Mouse (Mus musculus) E14TG2a.4 (cell line): ENCODE data around the gene Gtf3c2.
"Not testable (repeated sequence)": the region's sequence is repeated elsewhere in the genome, so short reads cannot be mapped to it uniquely, and the experiment has no call there.

Source experiments
- H3K27me3 ChIP-seq: 2 replicates; pipeline ENCODE4 v1.6.1; 2014; ENCODE audit warnings: low read length, control low read depth; ENCODE audit not compliant: insufficient read depth
- H3K36me3 ChIP-seq: 2 replicates; pipeline ENCODE4 v1.6.1; 2014; ENCODE audit warnings: low read length, control low read depth; ENCODE audit not compliant: insufficient read depth
- H3K4me1 ChIP-seq: replicated peaks from 2 replicates; pipeline ENCODE4 v1.6.1; 2014; ENCODE audit warnings: low read depth, low read length, control low read depth
- H3K4me3 ChIP-seq: replicated peaks from 2 replicates; pipeline ENCODE4 v1.5.1; 2014; ENCODE audit warnings: mild to moderate bottlenecking, low read length
- H3K9me3 ChIP-seq: 2 replicates; pipeline ENCODE4 v1.6.1; 2014; ENCODE audit warnings: low read length, control low read depth
- CTCF ChIP-seq: conservative IDR thresholded peaks from 2 replicates; pipeline ENCODE4 v1.5.1; 2014; ENCODE audit warnings: low read length
- NANOG ChIP-seq: IDR thresholded peaks from 2 replicates; pipeline ENCODE4 v1.6.1; 2014; ENCODE audit warnings: borderline replicate concordance, low read length, mixed read lengths
- POU5F1 ChIP-seq: IDR thresholded peaks from 2 replicates; pipeline ENCODE4 v1.6.1; 2014; ENCODE audit warnings: low read length, borderline replicate concordance

Gene Gtf3c2

GRCm38 (mm10) chr5:31219070-31219469 is 39.1 kb upstream of the Gtf3c2 start:
- TF ChIP-seq POU5F1 (no peak), NANOG (no peak), CTCF (peak; percentile 36; the same call in 1 of the 2 replicates)
- Histone ChIP-seq H3K27me3 (no peaks in the 10 kb centered on the region), H3K9me3 (no peaks in the 10 kb centered on the region)

GRCm38 (mm10) chr5:31218294-31218693 is 38.4 kb upstream of the Gtf3c2 start:
- Histone ChIP-seq H3K4me3 (no peak overlapping the region), H3K27me3 (no peaks in the 10 kb centered on the region), H3K36me3 (peaks cover 14% of the 10 kb centered on the region; the same call in 1 of the 2 replicates), H3K4me1 (peaks cover 39% of the 10 kb centered on the region), H3K9me3 (no peaks in the 10 kb centered on the region)
- no peak for TF ChIP-seq NANOG
- TF ChIP-seq POU5F1 = no peak
- no peak for TF ChIP-seq CTCF

More at GRCm38 (mm10) chr5:31219070-31219469, 39.1 kb upstream of the Gtf3c2 start:
- Histone ChIP-seq H3K4me3 (peak overlapping the region; percentile 100), H3K4me1 (peaks cover 39% of the 10 kb centered on the region), H3K36me3 (peaks cover 14% of the 10 kb centered on the region; the same call in 1 of the 2 replicates)

GRCm38 (mm10) chr5:31216554-31216953 is 36.6 kb upstream of the Gtf3c2 start:
- H3K4me1 ChIP-seq = peaks cover 48% of the 10 kb centered on the region

GRCm38 (mm10) chr5:31204421-31204820 is 24.5 kb upstream of the Gtf3c2 start:
- TF ChIP-seq CTCF = no peak
- no peak for TF ChIP-seq NANOG
- no peak for TF ChIP-seq POU5F1
- Histone ChIP-seq H3K4me3 (no peak overlapping the region), H3K9me3 (no peaks in the 10 kb centered on the region), H3K4me1 (peaks cover 41% of the 10 kb centered on the region), H3K27me3 (no peaks in the 10 kb centered on the region), H3K36me3 (peaks cover 80% of the 10 kb centered on the region)

More at GRCm38 (mm10) chr5:31216554-31216953, 36.6 kb upstream of the Gtf3c2 start:
- H3K27me3 ChIP-seq, H3K4me3 ChIP-seq, H3K9me3 ChIP-seq: not testable (repeated sequence)
- peaks cover 14% of the 10 kb centered on the region for H3K36me3 ChIP-seq

DNA sequence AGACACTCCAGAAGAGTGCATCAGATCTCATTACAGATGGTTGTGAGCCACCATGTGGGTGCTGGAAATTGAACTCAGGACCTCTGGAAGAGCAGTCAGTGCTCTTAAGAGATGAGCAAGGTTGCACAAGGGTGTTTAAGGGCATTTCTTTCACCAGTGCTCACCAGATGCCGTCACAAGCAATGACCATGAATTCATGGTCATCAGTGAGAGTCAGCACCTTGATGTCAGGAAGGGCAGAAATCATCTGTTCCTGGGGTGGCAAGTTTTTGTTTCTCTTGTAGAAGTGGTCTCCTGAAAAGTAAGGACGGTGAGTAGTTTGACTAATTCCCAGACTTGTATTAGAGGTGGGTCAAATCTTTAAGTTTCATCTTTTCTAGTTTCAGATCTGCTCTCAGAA is 23.9 kb upstream of the Gtf3c2 start:
- Histone ChIP-seq H3K27me3 (no peaks in the 10 kb centered on the region), H3K4me1 (peaks cover 47% of the 10 kb centered on the region), H3K9me3 (no peaks in the 10 kb centered on the region), H3K4me3 (no peak overlapping the region), H3K36me3 (peaks cover 85% of the 10 kb centered on the region)
- no peak for TF ChIP-seq POU5F1
- TF ChIP-seq CTCF = no peak
- no peak for TF ChIP-seq NANOG

DNA sequence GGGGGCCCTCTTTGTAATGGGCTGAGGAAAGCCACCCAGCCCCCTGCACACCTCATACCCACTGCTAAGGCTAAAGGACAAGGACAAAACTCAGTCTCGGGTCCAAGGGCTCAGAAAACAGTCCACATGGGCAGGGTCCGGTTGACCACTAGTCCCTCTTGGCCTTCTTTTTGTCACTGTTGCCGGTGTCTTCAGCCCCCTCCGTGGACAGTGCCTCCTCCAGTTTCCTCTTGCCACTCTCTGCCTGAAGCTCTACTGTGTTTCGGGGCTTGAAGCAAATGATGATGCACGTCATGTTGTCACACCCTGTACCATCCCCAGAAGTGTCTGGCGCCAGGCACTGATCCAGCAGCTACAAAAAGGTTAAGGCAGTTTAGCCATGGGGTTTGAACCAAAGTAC is 23.0 kb upstream of the Gtf3c2 start:
- Histone ChIP-seq H3K27me3 (no peaks in the 10 kb centered on the region), H3K4me3 (peak overlapping the region; percentile 90), H3K36me3 (peaks cover 86% of the 10 kb centered on the region), H3K4me1 (peaks cover 56% of the 10 kb centered on the region), H3K9me3 (no peaks in the 10 kb centered on the region)
- TF ChIP-seq CTCF = no peak
- TF ChIP-seq NANOG = no peak
- no peak for TF ChIP-seq POU5F1

- Histone ChIP-seq H3K27me3 (no peaks in the 10 kb centered on the region), H3K9me3 (no peaks in the 10 kb centered on the region), H3K36me3 (peaks cover 86% of the 10 kb centered on the region), H3K4me1 (peaks cover 66% of the 10 kb centered on the region), H3K4me3 (peak within 1 kb of the TSS; percentile 90)
- no peak for TF ChIP-seq NANOG
- no peak for TF ChIP-seq POU5F1
- no peak for TF ChIP-seq CTCF
Observed at GRCm38 (mm10) chr5:31201742-31202590, 22.0 kb upstream of the Gtf3c2 start, which contains the start of gene Zfp513. Gene Zfp513, minus strand, starts transcription at chr5:31202303.

DNA sequence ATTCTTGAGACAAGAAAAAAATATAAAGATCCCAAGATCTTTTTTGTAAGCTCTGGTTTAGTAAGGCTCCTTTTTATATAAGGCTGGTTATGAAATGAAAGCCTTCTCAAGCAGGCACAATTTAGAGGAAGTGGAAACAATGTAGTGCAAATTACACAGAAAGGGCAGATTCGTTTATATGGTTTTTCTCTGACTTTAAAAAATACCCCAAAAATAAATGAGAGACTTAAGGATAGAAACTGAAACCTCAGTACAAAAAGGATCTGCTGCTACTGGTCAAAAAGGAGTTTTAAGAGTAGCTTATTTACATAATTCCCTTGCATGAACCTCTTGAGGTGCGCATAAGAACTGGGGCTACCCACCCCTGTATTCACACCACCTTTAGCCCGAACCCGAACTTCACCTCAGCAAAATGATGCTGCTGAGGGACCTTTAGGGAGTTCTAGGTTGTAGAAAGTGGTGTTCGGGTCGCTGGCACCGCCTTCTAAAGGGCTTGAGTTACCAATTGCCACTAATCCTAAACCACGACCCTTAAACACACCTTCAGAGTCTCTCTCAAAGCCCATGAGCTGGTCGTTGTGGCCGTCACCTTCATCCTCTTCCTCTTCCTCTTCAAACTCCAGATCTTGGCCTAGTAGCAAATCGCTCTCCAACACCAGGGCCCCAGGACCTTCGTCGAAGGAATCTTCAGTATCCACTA is 21.2 kb upstream of the Gtf3c2 start:
- Histone ChIP-seq H3K27me3 (no peaks in the 10 kb centered on the region), H3K36me3 (peaks cover 87% of the 10 kb centered on the region)
- TF ChIP-seq CTCF (no peak), NANOG (no peak), POU5F1 (no peak)

More for the DNA sequence above, 21.2 kb upstream of the Gtf3c2 start:
- no peaks in the 10 kb centered on the region for H3K9me3 ChIP-seq
- H3K4me3 ChIP-seq = peak overlapping the region; percentile 90
- peaks cover 72% of the 10 kb centered on the region for H3K4me1 ChIP-seq
